Mouse (Mus musculus) urinary bladder, adult 2 months (tissue): ENCODE data around the gene Nlrp5. TPM values are rescaled to one million over a fixed set of nuclear protein-coding genes. Genes with fewer than 3 reads are reported as not detected.
"Not testable (repeated sequence)": the region's sequence is repeated elsewhere in the genome, so short reads cannot be mapped to it uniquely, and the experiment has no call there.

Source experiments
- DNase-seq: peaks from one replicate; pipeline ENCODE4 v3.0.0; 2022; ENCODE audit warnings: low spot score
- polyA plus RNA-seq: library from polyadenylated mRNA; depleted of rRNA; stranded (reverse); fragments of >200 nt; gene quantifications from 2 replicates; pipeline ENCODE4 v1.2.3, GENCODE M21; 2012; rRNA removed

Gene Nlrp5
- polyA plus RNA-seq: 0.03 TPM in 1 of 2 replicates, not detected in the other

DNA sequence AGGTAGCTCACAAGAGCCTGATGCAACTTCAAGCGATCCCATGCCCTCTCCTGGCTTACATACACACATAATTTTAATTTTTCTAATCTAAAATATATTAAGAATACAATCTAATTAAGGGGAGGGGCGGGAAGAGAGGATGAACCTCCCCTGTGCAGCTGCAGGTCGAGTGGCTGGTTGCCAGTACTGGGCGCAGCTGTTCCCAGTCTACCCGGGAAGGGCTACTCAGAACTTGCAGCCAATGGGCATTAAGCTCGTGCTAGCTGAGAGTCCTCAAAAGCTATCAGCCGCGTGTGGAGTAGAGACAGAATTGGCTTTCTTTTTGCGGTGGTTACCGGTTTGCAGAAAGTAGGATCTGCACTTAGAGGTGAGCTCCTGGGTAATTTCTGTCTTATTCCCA, at the start of gene Nlrp5:
Gene Nlrp5 (plus strand): TSS at position 301 of the 400 bp plus-strand sequence.
- DNase-seq: no peak

DNA sequence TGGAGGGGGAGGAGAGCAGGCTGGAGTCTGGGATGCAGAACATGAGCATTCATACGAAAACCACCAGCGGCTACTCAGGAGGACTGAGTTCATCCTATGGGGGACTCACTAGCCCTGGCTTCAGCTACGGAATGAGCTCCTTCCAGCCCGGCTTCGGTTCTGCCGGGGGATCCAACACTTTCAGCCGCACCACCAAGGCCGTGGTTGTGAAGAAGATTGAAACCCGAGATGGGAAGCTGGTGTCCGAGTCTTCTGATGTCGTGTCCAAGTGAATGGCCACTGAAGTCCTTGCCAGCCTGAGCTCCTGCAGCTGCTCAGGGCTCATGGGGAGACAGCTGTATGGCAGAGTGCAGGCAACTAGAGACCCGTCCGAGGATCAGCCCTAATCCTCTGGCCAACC, 27.4 kb upstream of the Nlrp5 start:
- DNase-seq: not testable (repeated sequence)

- DNase-seq: not testable (repeated sequence)
Observed at GRCm38 (mm10) chr7:23470201-23470600, 84.5 kb downstream of the Nlrp5 start.

- not testable (repeated sequence) for DNase-seq
Observed at GRCm38 (mm10) chr7:23470832-23471231, 85.1 kb downstream of the Nlrp5 start.

DNA sequence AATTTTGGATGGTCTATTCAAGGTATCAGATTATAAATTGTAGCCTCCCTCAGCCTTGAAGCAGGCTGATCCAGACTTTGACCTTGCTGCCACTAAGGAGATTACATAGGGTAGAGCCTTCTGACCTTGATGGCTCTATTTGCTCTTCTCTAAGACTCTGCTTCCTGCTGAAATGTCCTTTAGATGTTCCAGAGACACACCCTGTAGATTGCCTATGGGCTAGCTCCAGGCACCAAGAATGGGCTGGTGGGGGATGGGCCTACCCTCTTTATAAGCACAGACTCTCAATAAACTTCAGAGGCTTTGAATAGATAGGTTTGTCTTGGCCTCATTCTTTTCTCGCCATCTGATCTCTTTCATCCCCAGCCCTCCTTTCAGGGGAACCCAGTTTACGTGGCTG, 87.2 kb downstream of the Nlrp5 start:
- not testable (repeated sequence) for DNase-seq

Other genes starting within 250 kb of the Nlrp5 start
- gene Gm10662, start 241.4 kb upstream of the Nlrp5 start, polyA plus RNA-seq: not detected in 2 replicates
- gene Vmn1r165, start 168.6 kb upstream of the Nlrp5 start, polyA plus RNA-seq: not detected in 2 replicates
- not detected in 2 replicates for gene Vmn1r166, start 134.2 kb upstream of the Nlrp5 start, polyA plus RNA-seq
- not detected in 2 replicates for gene Gm6902, start 107.0 kb upstream of the Nlrp5 start, polyA plus RNA-seq
- not detected in 2 replicates for gene Nlrp4e, start 84.7 kb upstream of the Nlrp5 start, polyA plus RNA-seq
- gene Vmn1r167, start 121.3 kb downstream of the Nlrp5 start, polyA plus RNA-seq: not detected in 2 replicates
- gene Vmn1r168, start 153.8 kb downstream of the Nlrp5 start, polyA plus RNA-seq: not detected in 2 replicates
- gene Vmn1r169, start 189.6 kb downstream of the Nlrp5 start, polyA plus RNA-seq: not detected in 2 replicates
- gene Vmn1r170, start 220.3 kb downstream of the Nlrp5 start, polyA plus RNA-seq: not detected in 2 replicates
- gene Vmn1r171, start 244.8 kb downstream of the Nlrp5 start, polyA plus RNA-seq: not detected in 2 replicates